Mouse (Mus musculus) brain, embryonic 14.5 days (tissue): ENCODE results near the gene Brms1.

Experiments used
- CTCF ChIP-seq: fragments of 200-500 bp; IDR thresholded peaks from 2 replicates; pipeline ENCODE4 v1.5.1; 2012; ENCODE audit warnings: inconsistent platforms, mild to moderate bottlenecking, moderate library complexity, borderline replicate concordance; ENCODE audit not compliant: insufficient read depth, insufficient read length; ENCODE audit errors: extremely low read depth
- POLR2A ChIP-seq: fragments of 200-500 bp; IDR thresholded peaks from 2 replicates; pipeline ENCODE4 v1.6.1; 2012; ENCODE audit warnings: mild to moderate bottlenecking, inconsistent platforms, borderline replicate concordance; ENCODE audit not compliant: poor library complexity, insufficient read depth, insufficient read length, severe bottlenecking; ENCODE audit errors: extremely low read depth

GRCm38 (mm10) chr19:5040862-5041523 lies at the start of gene Brms1:
- TF ChIP-seq POLR2A = peak; percentile 10; the same call in 1 of the 2 replicates
- TF ChIP-seq CTCF = no peak
